ENCODE assay signal across 9 mouse cellular contexts in the genomic region with DNA sequence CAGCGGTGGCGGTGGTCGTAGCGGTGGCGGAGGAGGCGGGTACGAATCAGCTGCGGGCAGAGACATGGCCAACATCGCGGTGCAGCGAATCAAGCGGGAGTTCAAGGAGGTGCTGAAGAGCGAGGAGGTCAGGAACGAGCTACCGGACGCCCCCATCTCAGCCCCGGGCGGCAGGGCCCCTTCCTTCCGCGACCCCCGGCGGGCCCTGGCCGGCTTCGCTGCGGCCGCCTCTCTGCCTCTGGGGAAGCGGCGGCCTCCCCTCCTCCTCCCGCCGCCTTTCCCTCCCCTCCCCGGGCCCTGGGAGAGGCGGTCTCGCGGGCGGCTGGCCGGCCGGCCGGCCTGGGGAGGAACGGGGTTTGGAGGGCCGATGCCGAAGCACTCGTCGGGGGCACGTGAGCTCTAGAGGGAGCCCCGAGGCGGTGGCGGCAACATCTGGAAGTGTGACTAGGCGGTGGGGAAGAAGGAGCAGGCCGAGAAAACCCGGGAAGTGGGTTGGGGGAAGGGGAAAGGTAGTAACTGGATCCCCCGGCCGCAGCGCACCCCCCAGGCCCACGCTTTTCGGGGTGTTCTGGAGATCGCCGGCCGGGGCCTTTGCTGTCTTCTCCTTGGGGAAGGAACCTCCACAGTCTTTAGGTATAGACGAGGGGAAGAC. TPM values are rescaled to one million over a fixed set of nuclear protein-coding genes. Genes with fewer than 3 reads are reported as not detected.
DNase-seq lines count a peak whose midpoint lies in the region; ATAC-seq and TF ChIP-seq lines count a peak whose summit lies in the region.
"Had no signal": no experiment of that assay in that cellular context is flagged by ENCODE, and none has a peak within 500 bp of the region (broad histone marks: within the 10 kb centered on the region; RNA-seq: fewer than 3 reads in every experiment).

No protein-coding gene starts in this region.

- DNase-seq in heart, adult 2 months = no peak
- DNase-seq in heart, postnatal 10 days = no peak
- peak; percentile 59 for DNase-seq in G1E (ENCODE audit: low spot score)
- DNase-seq in embryonic facial prominence, embryonic 10.5 days (ENCODE audit: low spot score) = peak; percentile 87
- DNase-seq in limb, embryonic 14.5 days (ENCODE audit: low spot score) = peak; percentile 63
- no peak for DNase-seq in midbrain, embryonic 11.5 days (ENCODE audit: low spot score, missing footprints)

- TF ChIP-seq POLR2A in heart, adult 2 months (IDR thresholded peaks at IDR 0.05; ENCODE audit: insufficient read depth, low read depth, low read length) = no peak
- no peak for TF ChIP-seq POLR2A in limb, embryonic 14.5 days (IDR thresholded peaks at IDR 0.05; ENCODE audit: borderline replicate concordance, extremely low read depth, insufficient read depth, insufficient read length)

- peak overlapping the region; percentile 96 for H3K27ac ChIP-seq in heart, adult 2 months
- peak overlapping the region; percentile 98 for H3K27ac ChIP-seq in embryonic facial prominence, embryonic 10.5 days (replicated peaks)
- H3K27ac ChIP-seq in limb, embryonic 14.5 days (replicated peaks; ENCODE audit: low read depth, low read length) = peak overlapping the region; percentile 98
- peak overlapping the region; percentile 95 for H3K27ac ChIP-seq in midbrain, embryonic 11.5 days (ENCODE audit: low read depth, low read length)
- peak overlapping the region; percentile 99 for H3K27ac ChIP-seq in stomach, embryonic 14.5 days (ENCODE audit: low read length)

- H3K27me3 ChIP-seq in heart, adult 2 months (ENCODE audit: control insufficient read depth, insufficient read depth, low read length) = no peaks in the 10 kb centered on the region
- H3K27me3 ChIP-seq in G1E (ENCODE audit: insufficient read depth, low read length) = no peaks in the 10 kb centered on the region
- H3K27me3 ChIP-seq in embryonic facial prominence, embryonic 10.5 days (replicated peaks; ENCODE audit: low read depth, poor library complexity, severe bottlenecking) = no peaks in the 10 kb centered on the region
- no peaks in the 10 kb centered on the region for H3K27me3 ChIP-seq in limb, embryonic 14.5 days (ENCODE audit: control insufficient read depth, insufficient read depth, low read length)
- no peaks in the 10 kb centered on the region for H3K27me3 ChIP-seq in midbrain, embryonic 11.5 days (ENCODE audit: control insufficient read depth, insufficient read depth, low read length)
- H3K27me3 ChIP-seq in stomach, embryonic 14.5 days (ENCODE audit: control insufficient read depth, insufficient read depth, low read length) = no peaks in the 10 kb centered on the region

- ATAC-seq in G1E (ENCODE audit: extremely low read depth, insufficient number of reproducible peaks, low FRiP score, poor library complexity, severe bottlenecking) = no peak
- peak; percentile 5 to 31; a peak in 2 of 4 replicates for ATAC-seq in hematopoietic stem cell, adult 5-6 weeks (replicated peaks in 1 of 2; ENCODE audit: insufficient read depth in 1 of 2, low FRiP score in 2 of 2, low TSS enrichment in 1 of 2, low read depth in 1 of 2, poor library complexity in 2 of 2, severe bottlenecking in 2 of 2)
- ATAC-seq in limb, embryonic 14.5 days (ENCODE audit: low FRiP score, low read depth) = peak; percentile 64
- ATAC-seq in midbrain, embryonic 11.5 days (ENCODE audit: low FRiP score) = peak; percentile 78
- ATAC-seq in stomach, embryonic 14.5 days (ENCODE audit: insufficient number of reproducible peaks, insufficient read depth, low FRiP score, low read depth) = peak; percentile 54; the same call in 1 of the 2 replicates

- H3K4me2 ChIP-seq in limb, embryonic 14.5 days (replicated peaks; ENCODE audit: low read depth, low read length, severe bottlenecking) = peak overlapping the region; percentile 67
- H3K4me2 ChIP-seq in midbrain, embryonic 11.5 days = peak overlapping the region; percentile 72
- H3K4me2 ChIP-seq in stomach, embryonic 14.5 days (replicated peaks; ENCODE audit: low read depth, low read length) = peak overlapping the region; percentile 72

- peak overlapping the region; percentile 92 for H3K9ac ChIP-seq in heart, adult 2 months (ENCODE audit: low read depth, low read length)
- peak overlapping the region; percentile 93 for H3K9ac ChIP-seq in limb, embryonic 14.5 days (ENCODE audit: low read depth, low read length, severe bottlenecking)
- peak overlapping the region; percentile 89 for H3K9ac ChIP-seq in midbrain, embryonic 11.5 days (ENCODE audit: low read length)
- peak overlapping the region; percentile 95 for H3K9ac ChIP-seq in stomach, embryonic 14.5 days (replicated peaks; ENCODE audit: low read depth, low read length)

- H3K36me3 ChIP-seq in heart, adult 2 months (ENCODE audit: control insufficient read depth, insufficient read depth, low read length) = peaks cover 11% of the 10 kb centered on the region
- peaks cover 19% of the 10 kb centered on the region for H3K36me3 ChIP-seq in G1E (replicated peaks)
- H3K36me3 ChIP-seq in embryonic facial prominence, embryonic 10.5 days (replicated peaks) = peaks cover 27% of the 10 kb centered on the region; the same call in 1 of the 2 replicates
- no peaks in the 10 kb centered on the region for H3K36me3 ChIP-seq in limb, embryonic 14.5 days (ENCODE audit: control insufficient read depth, insufficient read depth, low read length)
- H3K36me3 ChIP-seq in midbrain, embryonic 11.5 days (ENCODE audit: control insufficient read depth, insufficient read depth, low read length) = no peaks in the 10 kb centered on the region
- H3K36me3 ChIP-seq in stomach, embryonic 14.5 days (ENCODE audit: control insufficient read depth, insufficient read depth, low read length) = no peaks in the 10 kb centered on the region; the same call in 1 of the 2 replicates

- intact Hi-C loops in heart, adult 2 months (cut with DNase I) = loop anchor here (1.0 to 10.0 kb wide), 4 partner anchors 44 to 203 kb away; a partner anchor contains a TSS
- intact Hi-C loops in heart, postnatal 10 days (cut with DNase I) = loop anchor here (2.0 to 10.0 kb wide), 4 partner anchors 45 to 417 kb away; a partner anchor contains a TSS

- H3K79me2 ChIP-seq in heart, adult 2 months (replicated peaks; ENCODE audit: control insufficient read depth, insufficient read depth, low read length) = peaks cover 4% of the 10 kb centered on the region

- peak overlapping the region; percentile 96 for H3K4me3 ChIP-seq in heart, adult 2 months
- H3K4me3 ChIP-seq in G1E (ENCODE audit: low read depth, low read length) = peak overlapping the region; percentile 98
- peak overlapping the region; percentile 95 for H3K4me3 ChIP-seq in embryonic facial prominence, embryonic 10.5 days
- H3K4me3 ChIP-seq in limb, embryonic 14.5 days (replicated peaks; ENCODE audit: low read length) = peak overlapping the region; percentile 72
- peak overlapping the region; percentile 65 for H3K4me3 ChIP-seq in midbrain, embryonic 11.5 days (ENCODE audit: low read depth, low read length)
- peak overlapping the region; percentile 96 for H3K4me3 ChIP-seq in stomach, embryonic 14.5 days (ENCODE audit: low read depth, low read length)

- H3K9me3 ChIP-seq in G1E (replicated peaks) = no peaks in the 10 kb centered on the region
- no peaks in the 10 kb centered on the region for H3K9me3 ChIP-seq in embryonic facial prominence, embryonic 10.5 days
- H3K9me3 ChIP-seq in limb, embryonic 14.5 days (ENCODE audit: control insufficient read depth, low read length) = no peaks in the 10 kb centered on the region
- no peaks in the 10 kb centered on the region for H3K9me3 ChIP-seq in midbrain, embryonic 11.5 days (ENCODE audit: control insufficient read depth, low read length)
- no peaks in the 10 kb centered on the region for H3K9me3 ChIP-seq in stomach, embryonic 14.5 days (ENCODE audit: control insufficient read depth, low read depth, low read length)

- peaks cover 9% of the 10 kb centered on the region for H3K4me1 ChIP-seq in heart, adult 2 months (ENCODE audit: control insufficient read depth, insufficient read depth, low read length)
- peaks cover 32% of the 10 kb centered on the region for H3K4me1 ChIP-seq in G1E (ENCODE audit: insufficient read depth, low read depth, low read length)
- peaks cover 19% of the 10 kb centered on the region for H3K4me1 ChIP-seq in embryonic facial prominence, embryonic 10.5 days
- peaks cover 7% of the 10 kb centered on the region for H3K4me1 ChIP-seq in limb, embryonic 14.5 days (ENCODE audit: control insufficient read depth, insufficient read depth, low read length)
- H3K4me1 ChIP-seq in midbrain, embryonic 11.5 days (ENCODE audit: control insufficient read depth, insufficient read depth, low read length) = peaks cover 12% of the 10 kb centered on the region
- peaks cover 9% of the 10 kb centered on the region for H3K4me1 ChIP-seq in stomach, embryonic 14.5 days (ENCODE audit: control insufficient read depth, insufficient read depth, low read length)

- no peak for TF ChIP-seq EP300 in heart, adult 2 months (IDR thresholded peaks at IDR 0.05; ENCODE audit: insufficient read depth, low read depth, low read length)

- TF ChIP-seq CTCF in heart, adult 2 months (IDR thresholded peaks at IDR 0.05) = no peak
- TF ChIP-seq CTCF in G1E (IDR thresholded peaks at IDR 0.05; ENCODE audit: low read depth, low read length) = no peak

- 0% methylated on average over 50 of the region's 59 CpGs for WGBS in heart, adult 2 months
- under 1% methylated on average over 56 of the region's 59 CpGs for WGBS in embryonic facial prominence, embryonic 10.5 days
- WGBS in limb, embryonic 14.5 days = under 1% methylated on average over 38 of the region's 59 CpGs
- WGBS in midbrain, embryonic 11.5 days = under 1% methylated on average over 51 of the region's 59 CpGs
- 1% methylated on average over 35 of the region's 59 CpGs for WGBS in stomach, embryonic 14.5 days

RNA-seq across cellular contexts. Expression of a gene that starts 0.5 kb away (rescaled TPM):
- 10 to 100 TPM; 57.3 to 70.3 TPM for total RNA-seq in heart, adult 2 months (2021)
- 21.4 and 34.5 TPM in 2 replicates for polyA plus RNA-seq in heart, adult 2 months (2012; rRNA removed)
- total RNA-seq in heart, postnatal 10 days (2021) = 10 to 100 TPM; 80.3 to 81.8 TPM
- total RNA-seq in G1E (2014; fragmentation: Nextera tagmentation) = 128 and 149 TPM in 2 replicates
- 31.5 and 42.8 TPM in 2 replicates for total RNA-seq in G1E (2017)
- 112 and 146 TPM in 2 replicates for polyA plus RNA-seq in G1E (2012)
- polyA plus RNA-seq in embryonic facial prominence, embryonic 10.5 days (2016; fragmentation: Nextera tagmentation; extraction: Ambion mirVana) = 214 and 216 TPM in 2 replicates
- total RNA-seq in hematopoietic stem cell, adult 5-6 weeks (2017) = 28.9 and 79.7 TPM in 2 replicates
- polyA plus RNA-seq in limb, embryonic 14.5 days (2012; rRNA removed) = 70.9 and 107 TPM in 2 replicates
- polyA plus RNA-seq in limb, embryonic 14.5 days (2014; fragmentation: Nextera tagmentation; extraction: Ambion mirVana) = 134 and 137 TPM in 2 replicates
- 143 and 148 TPM in 2 replicates for polyA plus RNA-seq in midbrain, embryonic 11.5 days (2014; fragmentation: Nextera tagmentation; extraction: Ambion mirVana)
- 128 and 138 TPM in 2 replicates for polyA plus RNA-seq in stomach, embryonic 14.5 days (2014; fragmentation: Nextera tagmentation; extraction: Ambion mirVana)

RNA-seq across cellular contexts. Expression of a gene that starts 0.6 kb away (rescaled TPM):
- total RNA-seq in heart, adult 2 months (2021) = 10 to 100 TPM; 97.1 to 97.3 TPM
- polyA plus RNA-seq in heart, adult 2 months (2012; rRNA removed) = 94.2 and 133 TPM in 2 replicates
- total RNA-seq in heart, postnatal 10 days (2021) = 100 to 1,000 TPM; 102 to 107 TPM
- total RNA-seq in G1E (2014; fragmentation: Nextera tagmentation) (40.1 and 52.3 TPM in 2 replicates), G1E (2017) (61.6 and 64.6 TPM in 2 replicates)
- polyA plus RNA-seq in G1E (2012) = 9.2 and 10.6 TPM in 2 replicates
- 56.0 and 69.3 TPM in 2 replicates for polyA plus RNA-seq in embryonic facial prominence, embryonic 10.5 days (2016; fragmentation: Nextera tagmentation; extraction: Ambion mirVana)
- total RNA-seq in hematopoietic stem cell, adult 5-6 weeks (2017) = 104 and 132 TPM in 2 replicates
- 76.7 and 93.7 TPM in 2 replicates for polyA plus RNA-seq in limb, embryonic 14.5 days (2012; rRNA removed)
- polyA plus RNA-seq in limb, embryonic 14.5 days (2014; fragmentation: Nextera tagmentation; extraction: Ambion mirVana) = 137 and 138 TPM in 2 replicates
- 82.9 and 85.1 TPM in 2 replicates for polyA plus RNA-seq in midbrain, embryonic 11.5 days (2014; fragmentation: Nextera tagmentation; extraction: Ambion mirVana)
- polyA plus RNA-seq in stomach, embryonic 14.5 days (2014; fragmentation: Nextera tagmentation; extraction: Ambion mirVana) = 133 and 149 TPM in 2 replicates

RNA-seq across cellular contexts. Expression of a gene that starts 44.9 kb away (rescaled TPM):
- total RNA-seq in heart, adult 2 months (2021) = not detected
- not detected in 2 replicates for polyA plus RNA-seq in heart, adult 2 months (2012; rRNA removed)
- total RNA-seq in heart, postnatal 10 days (2021) = not detected
- total RNA-seq in G1E (2014; fragmentation: Nextera tagmentation) (not detected in 2 replicates), G1E (2017) (not detected in 2 replicates)
- 11.5 and 17.8 TPM in 2 replicates for polyA plus RNA-seq in G1E (2012)
- not detected in 2 replicates for polyA plus RNA-seq in embryonic facial prominence, embryonic 10.5 days (2016; fragmentation: Nextera tagmentation; extraction: Ambion mirVana)
- total RNA-seq in hematopoietic stem cell, adult 5-6 weeks (2017) = not detected in 2 replicates
- not detected in 2 replicates for polyA plus RNA-seq in limb, embryonic 14.5 days (2012; rRNA removed)
- not detected in 2 replicates for polyA plus RNA-seq in limb, embryonic 14.5 days (2014; fragmentation: Nextera tagmentation; extraction: Ambion mirVana)
- polyA plus RNA-seq in midbrain, embryonic 11.5 days (2014; fragmentation: Nextera tagmentation; extraction: Ambion mirVana) = not detected in 2 replicates
- polyA plus RNA-seq in stomach, embryonic 14.5 days (2014; fragmentation: Nextera tagmentation; extraction: Ambion mirVana) = not detected in 2 replicates
- total RNA-seq: left cerebral cortex, postnatal 10 days had no signal

Comparison
In these comparisons a context has a peak if more than half of its experiments do, and no peak if none do; other contexts are left out.
1. DNase-seq: peak in G1E (single experiment), embryonic facial prominence, embryonic 10.5 days (single experiment) and limb, embryonic 14.5 days (single experiment); none in heart, adult 2 months (0 of 2), heart, postnatal 10 days (0 of 2) and midbrain, embryonic 11.5 days (single experiment).
2. RNA of a gene that starts 44.9 kb away (polyA plus RNA-seq): 11.5 to 17.8 TPM in G1E; not detected in limb, embryonic 14.5 days, not detected in heart, adult 2 months, not detected in embryonic facial prominence, embryonic 10.5 days, not detected in midbrain, embryonic 11.5 days and not detected in stomach, embryonic 14.5 days; every median in the first group is over 10 times any median in the second.
3. Peak in every context shown above with its lines, with median percentiles within 50 percentile points of each other: H3K27ac ChIP-seq, H3K4me3 ChIP-seq, H3K9ac ChIP-seq and H3K4me2 ChIP-seq.